Mouse (Mus musculus): ENCODE measurements at regions not wholly inside any gene's neighbourhood (a gene's known extent, or its start where the extent isn't known, plus 50 kb on each side); places are given as distances from the start of the nearest gene placed in this dataset.

DNA sequence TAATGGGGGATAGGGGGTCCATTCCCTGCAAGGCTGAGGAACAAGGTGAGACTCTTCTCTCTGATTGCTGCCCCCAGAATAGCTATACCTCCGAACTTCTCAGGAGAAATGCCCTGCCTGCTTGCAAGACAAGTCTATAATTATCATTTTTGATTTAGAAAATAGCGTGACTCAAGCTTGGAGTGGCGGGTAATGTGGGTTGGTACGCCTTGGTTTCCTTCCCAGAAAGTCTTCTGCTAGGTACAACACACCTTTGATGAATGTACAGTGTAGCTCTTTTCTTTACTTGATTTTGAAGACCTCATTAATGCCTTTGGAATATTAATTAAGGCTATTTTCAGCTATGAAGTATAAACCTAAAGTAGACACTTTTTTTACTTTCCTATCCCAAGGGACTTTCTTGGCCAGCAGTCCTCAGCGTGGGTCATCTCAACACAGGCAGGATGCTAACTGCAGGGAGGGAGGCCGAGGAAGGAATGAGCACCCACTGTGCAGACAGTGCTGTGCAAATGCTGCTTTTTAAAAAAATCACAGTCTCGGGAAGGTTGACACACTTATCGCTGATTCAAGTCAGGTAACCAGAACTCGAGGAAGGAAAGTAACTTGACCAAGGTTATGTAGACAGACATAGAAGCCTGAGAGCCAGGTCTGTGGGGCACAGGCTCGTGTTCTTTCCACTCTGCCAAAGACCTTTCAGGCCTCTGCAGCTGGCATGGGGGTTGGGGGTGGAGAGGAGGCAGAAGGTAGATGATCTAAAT, 2034.8 kb upstream of the Lrrc6 start:
- Histone ChIP-seq H3K27me3 (replicated peaks) (no peaks in the 10 kb centered on the region), H3K36me3 (replicated peaks in 1 of 2; ENCODE audit: control insufficient read depth in 1 of 2, insufficient read depth in 1 of 2, low read length in 1 of 2) (no peaks in the 10 kb centered on the region), H3K9me3 (replicated peaks; ENCODE audit: low read length) (peaks cover 69% of the 10 kb centered on the region), H3K4me3 (replicated peaks in 1 of 3; ENCODE audit: low read depth in 2 of 3, low read length in 2 of 3, poor library complexity in 1 of 3) (no peak overlapping the region), H3K79me2 (replicated peaks; ENCODE audit: control insufficient read depth, extremely low read depth, insufficient read depth, poor library complexity, severe bottlenecking) (no peaks in the 10 kb centered on the region), H3K27ac (ENCODE audit: insufficient read depth, low read depth) (no peak overlapping the region), H3K9ac (ENCODE audit: insufficient read depth, low read depth) (no peak overlapping the region), H3K4me2 (ENCODE audit: insufficient read depth, low read depth, poor library complexity, severe bottlenecking) (no peak overlapping the region), H3K4me1 (ENCODE audit: control insufficient read depth in 1 of 2, insufficient read depth in 2 of 2) (no peaks in the 10 kb centered on the region)
- dilution Hi-C loops (cut with MboI; ENCODE audit: extremely low pct_ligation_motif_present, extremely low pct_unique_long_range_greater_than_20kb, low sequenced_read_pairs): no loop called here
- DNase-seq (ENCODE audit: extremely low read depth): no peak
- TF ChIP-seq EP300 (IDR thresholded peaks at IDR 0.05; ENCODE audit: low read length) (no peak), HCFC1 (IDR thresholded peaks at IDR 0.05; ENCODE audit: low read depth, low read length) (no peak), SIN3A (IDR thresholded peaks at IDR 0.05; ENCODE audit: low read length) (no peak), IRF4 (IDR thresholded peaks at IDR 0.05; ENCODE audit: low read depth, low read length) (no peak), CHD1 (IDR thresholded peaks at IDR 0.05; ENCODE audit: low read depth, low read length) (no peak), BHLHE40 (IDR thresholded peaks at IDR 0.05; ENCODE audit: low read depth, low read length) (no peak), RAD21 (IDR thresholded peaks at IDR 0.05; ENCODE audit: low read depth, low read length) (no peak), KAT2A (IDR thresholded peaks at IDR 0.05; ENCODE audit: insufficient replicate concordance, low read length) (no peak), ZMIZ1 (IDR thresholded peaks at IDR 0.05; ENCODE audit: low read depth, low read length) (no peak), NELFE (IDR thresholded peaks at IDR 0.05; ENCODE audit: low read depth, low read length) (no peak), E2F4 (IDR thresholded peaks at IDR 0.05; ENCODE audit: insufficient replicate concordance, low read depth, low read length) (no peak), JUN (IDR thresholded peaks at IDR 0.05; ENCODE audit: insufficient read depth, low read depth, low read length) (no peak), POLR2A (IDR thresholded peaks at IDR 0.05; ENCODE audit: low read depth, low read length) (no peak), SMC3 (IDR thresholded peaks at IDR 0.05; ENCODE audit: low read depth, low read length) (no peak), CHD2 (IDR thresholded peaks at IDR 0.05; ENCODE audit: low read length) (no peak), ZC3H11A (IDR thresholded peaks at IDR 0.05; ENCODE audit: low read depth, low read length) (no peak), ETS1 (conservative IDR thresholded peaks at IDR 0.05; ENCODE audit: low read depth, low read length) (no peak), UBTF (IDR thresholded peaks at IDR 0.05; ENCODE audit: low read depth, low read length) (no peak), POLR2AphosphoS2 (IDR thresholded peaks at IDR 0.05; ENCODE audit: low read depth, low read length) (no peak), MEF2A (IDR thresholded peaks at IDR 0.05; ENCODE audit: borderline replicate concordance, low read depth, low read length) (no peak)
- in situ Hi-C loops (cut with MboI; ENCODE audit: low pct_ligation_motif_present, low pct_unique_long_range_greater_than_20kb, low sequenced_read_pairs): no loop called here

DNA sequence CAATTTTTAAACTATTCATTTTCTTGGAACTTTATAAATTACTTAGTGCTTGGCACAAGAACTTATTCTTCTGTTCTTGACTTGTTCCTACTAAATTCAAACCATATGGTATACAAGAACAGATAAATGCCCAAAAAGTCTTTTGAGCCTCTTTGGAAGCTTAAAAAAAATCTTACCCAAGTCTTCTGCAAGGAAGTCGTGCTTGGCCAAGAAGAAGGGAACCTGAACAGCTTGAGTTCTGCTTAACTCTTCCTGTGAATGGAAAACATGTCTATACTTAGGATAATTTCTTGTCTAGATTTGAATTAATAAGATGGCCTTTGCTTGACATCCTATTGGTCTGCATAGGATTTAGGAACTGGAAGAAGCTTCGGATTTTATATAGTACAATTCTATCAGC, 2020.0 kb upstream of the Lrrc6 start:
- H3K4me1 ChIP-seq (ENCODE audit: control insufficient read depth in 1 of 2, insufficient read depth in 2 of 2): no peaks in the 10 kb centered on the region
- peaks cover 51% of the 10 kb centered on the region for H3K9me3 ChIP-seq (replicated peaks; ENCODE audit: low read length)
- dilution Hi-C loops (cut with MboI; ENCODE audit: extremely low pct_ligation_motif_present, extremely low pct_unique_long_range_greater_than_20kb, low sequenced_read_pairs): no loop called here
- no peaks in the 10 kb centered on the region for H3K27me3 ChIP-seq (replicated peaks)
- no peak overlapping the region for H3K9ac ChIP-seq (ENCODE audit: insufficient read depth, low read depth)
- no peaks in the 10 kb centered on the region for H3K79me2 ChIP-seq (replicated peaks; ENCODE audit: control insufficient read depth, extremely low read depth, insufficient read depth, poor library complexity, severe bottlenecking)
- H3K4me2 ChIP-seq (ENCODE audit: insufficient read depth, low read depth, poor library complexity, severe bottlenecking): no peak overlapping the region
- no peaks in the 10 kb centered on the region for H3K36me3 ChIP-seq (replicated peaks in 1 of 2; ENCODE audit: control insufficient read depth in 1 of 2, insufficient read depth in 1 of 2, low read length in 1 of 2)
- DNase-seq (ENCODE audit: extremely low read depth): no peak
- TF ChIP-seq TCF12 (IDR thresholded peaks at IDR 0.05; ENCODE audit: low read depth, low read length) (no peak), NRF1 (IDR thresholded peaks at IDR 0.05; ENCODE audit: low read depth, low read length) (no peak), MYC (IDR thresholded peaks at IDR 0.05; ENCODE audit: low read depth, low read length) (no peak), GABPA (IDR thresholded peaks at IDR 0.05; ENCODE audit: insufficient replicate concordance, low read depth, low read length) (no peak), CHD1 (IDR thresholded peaks at IDR 0.05; ENCODE audit: low read depth, low read length) (no peak), KAT2A (IDR thresholded peaks at IDR 0.05; ENCODE audit: insufficient replicate concordance, low read length) (no peak), HCFC1 (IDR thresholded peaks at IDR 0.05; ENCODE audit: low read depth, low read length) (no peak), EP300 (IDR thresholded peaks at IDR 0.05; ENCODE audit: low read length) (no peak), TBP (conservative IDR thresholded peaks at IDR 0.05; ENCODE audit: low read depth, low read length) (no peak), RAD21 (IDR thresholded peaks at IDR 0.05; ENCODE audit: low read depth, low read length) (no peak), USF2 (conservative IDR thresholded peaks at IDR 0.05; ENCODE audit: low read depth, low read length) (no peak), MAZ (IDR thresholded peaks at IDR 0.05; ENCODE audit: low read depth, low read length) (no peak), PAX5 (IDR thresholded peaks at IDR 0.05; ENCODE audit: low read length) (no peak), ZNF384 (IDR thresholded peaks at IDR 0.05; ENCODE audit: low read depth, low read length) (no peak), MEF2A (IDR thresholded peaks at IDR 0.05; ENCODE audit: borderline replicate concordance, low read depth, low read length) (no peak), BHLHE40 (IDR thresholded peaks at IDR 0.05; ENCODE audit: low read depth, low read length) (no peak), JUN (IDR thresholded peaks at IDR 0.05; ENCODE audit: insufficient read depth, low read depth, low read length) (no peak), JUND (conservative IDR thresholded peaks at IDR 0.05; ENCODE audit: low read depth, low read length) (no peak), ETS1 (conservative IDR thresholded peaks at IDR 0.05; ENCODE audit: low read depth, low read length) (no peak), CHD2 (IDR thresholded peaks at IDR 0.05; ENCODE audit: low read length) (no peak)
- in situ Hi-C loops (cut with MboI; ENCODE audit: low pct_ligation_motif_present, low pct_unique_long_range_greater_than_20kb, low sequenced_read_pairs): no loop called here
- no peak overlapping the region for H3K4me3 ChIP-seq (replicated peaks in 1 of 3; ENCODE audit: low read depth in 2 of 3, low read length in 2 of 3, poor library complexity in 1 of 3)
- H3K27ac ChIP-seq (ENCODE audit: insufficient read depth, low read depth): no peak overlapping the region

Data from CH12.LX (cell line).